Mouse (Mus musculus) kidney, postnatal 4 days (tissue): ENCODE measurements around the gene Nop53.
"Not testable (repeated sequence)": the region's sequence is repeated elsewhere in the genome, so short reads cannot be mapped to it uniquely, and the experiment has no call there.

Source experiments
- DNase-seq, 2 experiments: peaks; one replicate each; pipeline ENCODE4 v3.0.0; 2021; ENCODE audit warnings: mixed read lengths in 2 of 2

Nop53 gene

GRCm38 (mm10) chr7:15918371-15918770, 27.5 kb downstream of the Nop53 start:
- DNase-seq = no peak

GRCm38 (mm10) chr7:15916996-15917395, 28.9 kb downstream of the Nop53 start:
- DNase-seq = no peak

GRCm38 (mm10) chr7:15916134-15916723, 29.6 kb downstream of the Nop53 start:
- no peak for DNase-seq

GRCm38 (mm10) chr7:15915695-15916094, 30.2 kb downstream of the Nop53 start:
- DNase-seq = not testable (repeated sequence)

GRCm38 (mm10) chr7:15914751-15915150, 31.1 kb downstream of the Nop53 start:
- no peak for DNase-seq

GRCm38 (mm10) chr7:15914252-15914651, 31.6 kb downstream of the Nop53 start:
- DNase-seq = peak; percentile 67 to 68

GRCm38 (mm10) chr7:15912183-15912582, 33.7 kb downstream of the Nop53 start:
- DNase-seq = peak; percentile 82 to 85

- no peak for DNase-seq
Observed at GRCm38 (mm10) chr7:15910521-15910920, 35.4 kb downstream of the Nop53 start.

GRCm38 (mm10) chr7:15907971-15908590, 37.8 kb downstream of the Nop53 start:
- DNase-seq = no peak

- no peak for DNase-seq
Observed at GRCm38 (mm10) chr7:15906602-15907001, 39.3 kb downstream of the Nop53 start.

GRCm38 (mm10) chr7:15905861-15906260, 40.0 kb downstream of the Nop53 start:
- DNase-seq = no peak

- no peak for DNase-seq
Observed at GRCm38 (mm10) chr7:15901366-15902048, 44.4 kb downstream of the Nop53 start.

GRCm38 (mm10) chr7:15894251-15894650, 51.6 kb downstream of the Nop53 start:
- DNase-seq = no peak
